Mouse (Mus musculus): ENCODE results near the gene Rnf31. TPM values are rescaled to one million over a fixed set of nuclear protein-coding genes. Genes with fewer than 3 reads are reported as not detected.
A peak's percentile ranks its signal among the peaks of the same experiment; 100 is the strongest.

Rnf31 gene
- polyA plus RNA-seq, 1 experiment from 2014 or later = 17.9 TPM

- no peak within 1 kb of the TSS for H3K4me3 ChIP-seq (replicated peaks)
- peaks cover 70% of the 10 kb centered on the region for H3K36me3 ChIP-seq
- H3K9ac ChIP-seq = no peak within 1 kb of the TSS
- no peak for ATAC-seq (ENCODE audit: insufficient number of reproducible peaks, low FRiP score, low TSS enrichment, low read depth)
- no peaks in the 10 kb centered on the region for H3K9me3 ChIP-seq (replicated peaks)
- no peak within 1 kb of the TSS for H3K4me2 ChIP-seq (replicated peaks)
- no peaks in the 10 kb centered on the region for H3K27me3 ChIP-seq
- 96% methylated on average over 9 of the region's 9 CpGs for WGBS
- no peak within 1 kb of the TSS for H3K27ac ChIP-seq (replicated peaks)
- peaks cover 24% of the 10 kb centered on the region for H3K4me1 ChIP-seq
Measured at GRCm38 (mm10) chr14:55637795-55638194, 46.3 kb downstream of the Rnf31 start, which contains the start of gene Gm49378. TSS of gene Gm49378 (minus strand) at chr14:55637895.

GRCm38 (mm10) chr14:55640816-55641215, 49.3 kb downstream of the Rnf31 start:
- no peak overlapping the region for H3K27ac ChIP-seq (replicated peaks)
- no peak overlapping the region for H3K4me2 ChIP-seq (replicated peaks)
- H3K4me3 ChIP-seq (replicated peaks) = no peak overlapping the region
- no peaks in the 10 kb centered on the region for H3K9me3 ChIP-seq (replicated peaks)
- no peaks in the 10 kb centered on the region for H3K27me3 ChIP-seq
- no peak for ATAC-seq (ENCODE audit: insufficient number of reproducible peaks, low FRiP score, low TSS enrichment, low read depth)
- peaks cover 21% of the 10 kb centered on the region for H3K4me1 ChIP-seq
- H3K36me3 ChIP-seq = peaks cover 55% of the 10 kb centered on the region
- 94% methylated on average over 14 of the region's 14 CpGs for WGBS
- no peak overlapping the region for H3K9ac ChIP-seq

GRCm38 (mm10) chr14:55641291-55641690, 49.8 kb downstream of the Rnf31 start:
- Histone ChIP-seq H3K27me3 (no peaks in the 10 kb centered on the region), H3K9me3 (replicated peaks) (no peaks in the 10 kb centered on the region), H3K4me3 (replicated peaks) (no peak overlapping the region), H3K27ac (replicated peaks) (no peak overlapping the region), H3K4me1 (peaks cover 21% of the 10 kb centered on the region), H3K36me3 (peaks cover 53% of the 10 kb centered on the region), H3K4me2 (replicated peaks) (no peak overlapping the region), H3K9ac (no peak overlapping the region)
- ATAC-seq (ENCODE audit: insufficient number of reproducible peaks, low FRiP score, low TSS enrichment, low read depth) = no peak
- 92% methylated on average over 13 of the region's 13 CpGs for WGBS

GRCm38 (mm10) chr14:55642679-55643059, 51.2 kb downstream of the Rnf31 start:
- H3K27ac ChIP-seq (replicated peaks) = peak overlapping the region; percentile 90
- no peaks in the 10 kb centered on the region for H3K27me3 ChIP-seq
- WGBS = 17% methylated on average over 8 of the region's 8 CpGs
- H3K9me3 ChIP-seq (replicated peaks) = no peaks in the 10 kb centered on the region
- peaks cover 43% of the 10 kb centered on the region for H3K36me3 ChIP-seq
- H3K9ac ChIP-seq = peak overlapping the region; percentile 91
- H3K4me3 ChIP-seq (replicated peaks) = peak overlapping the region; percentile 92
- peaks cover 21% of the 10 kb centered on the region for H3K4me1 ChIP-seq
- ATAC-seq (ENCODE audit: insufficient number of reproducible peaks, low FRiP score, low TSS enrichment, low read depth) = peak; percentile 48
- H3K4me2 ChIP-seq (replicated peaks) = peak overlapping the region; percentile 54

GRCm38 (mm10) chr14:55643060-55643907, 51.8 kb downstream of the Rnf31 start, which contains the start of gene Tm9sf1:
TSS of gene Tm9sf1 (minus strand) at chr14:55643806.
- Histone ChIP-seq H3K9me3 (replicated peaks) (no peaks in the 10 kb centered on the region), H3K27ac (replicated peaks) (peak within 1 kb of the TSS; percentile 90), H3K36me3 (peaks cover 37% of the 10 kb centered on the region), H3K4me1 (peaks cover 21% of the 10 kb centered on the region), H3K9ac (peak within 1 kb of the TSS; percentile 91), H3K4me3 (replicated peaks) (peak within 1 kb of the TSS; percentile 92), H3K27me3 (no peaks in the 10 kb centered on the region), H3K4me2 (replicated peaks) (peak within 1 kb of the TSS; percentile 54)
- peak; percentile 88 for ATAC-seq (ENCODE audit: insufficient number of reproducible peaks, low FRiP score, low TSS enrichment, low read depth)
- WGBS = under 1% methylated on average over 88 of the region's 89 CpGs

GRCm38 (mm10) chr14:55644261-55644888, 52.9 kb downstream of the Rnf31 start:
- WGBS = 14% methylated on average over 17 of the region's 17 CpGs
- H3K27ac ChIP-seq (replicated peaks) = peak overlapping the region; percentile 90

GRCm38 (mm10) chr14:55649884-55650283, 58.4 kb downstream of the Rnf31 start, which contains the start of gene Tssk4:
TSS of gene Tssk4 (plus strand) at chr14:55650184.
- Histone ChIP-seq H3K4me2 (replicated peaks) (no peak within 1 kb of the TSS), H3K4me3 (replicated peaks) (no peak within 1 kb of the TSS), H3K9ac (no peak within 1 kb of the TSS), H3K27ac (replicated peaks) (no peak within 1 kb of the TSS), H3K36me3 (peaks cover 7% of the 10 kb centered on the region; the same call in 1 of the 2 replicates), H3K27me3 (no peaks in the 10 kb centered on the region), H3K4me1 (peaks cover 9% of the 10 kb centered on the region), H3K9me3 (replicated peaks) (no peaks in the 10 kb centered on the region)
- ATAC-seq (ENCODE audit: insufficient number of reproducible peaks, low FRiP score, low TSS enrichment, low read depth) = no peak
- WGBS = 94% methylated on average over 2 of the region's 2 CpGs

More at GRCm38 (mm10) chr14:55644261-55644888, 52.9 kb downstream of the Rnf31 start:
- no peaks in the 10 kb centered on the region for H3K9me3 ChIP-seq (replicated peaks)
- H3K4me1 ChIP-seq = peaks cover 21% of the 10 kb centered on the region
- H3K4me3 ChIP-seq (replicated peaks) = peak overlapping the region; percentile 92
- H3K36me3 ChIP-seq = peaks cover 27% of the 10 kb centered on the region
- H3K4me2 ChIP-seq (replicated peaks) = peak overlapping the region; percentile 54
- no peak for ATAC-seq (ENCODE audit: insufficient number of reproducible peaks, low FRiP score, low TSS enrichment, low read depth)
- no peaks in the 10 kb centered on the region for H3K27me3 ChIP-seq
- peak overlapping the region; percentile 91 for H3K9ac ChIP-seq

GRCm38 (mm10) chr14:55651528-55651927, 60.0 kb downstream of the Rnf31 start:
- H3K36me3 ChIP-seq = 0 out of 2 replicates have a peak, but pooled peaks cover 4% of the 10 kb centered on the region
- H3K4me3 ChIP-seq (replicated peaks) = no peak overlapping the region
- H3K4me1 ChIP-seq = peaks cover 4% of the 10 kb centered on the region; the same call in 1 of the 2 replicates
- no peak overlapping the region for H3K27ac ChIP-seq (replicated peaks)
- ATAC-seq (ENCODE audit: insufficient number of reproducible peaks, low FRiP score, low TSS enrichment, low read depth) = no peak
- 84% methylated on average over 7 of the region's 7 CpGs for WGBS
- H3K9me3 ChIP-seq (replicated peaks) = no peaks in the 10 kb centered on the region
- H3K27me3 ChIP-seq = no peaks in the 10 kb centered on the region
- no peak overlapping the region for H3K4me2 ChIP-seq (replicated peaks)
- no peak overlapping the region for H3K9ac ChIP-seq

Other genes starting within 250 kb of the Rnf31 start
- 81.2 and 83.4 TPM in 2 replicates for gene Dhrs4, start 113.0 kb upstream of the Rnf31 start, polyA plus RNA-seq (2015; fragmentation: Nextera tagmentation; extraction: Ambion mirVana)
- 2.4 and 3.7 TPM in 2 replicates for gene Carmil3, start 101.1 kb upstream of the Rnf31 start, polyA plus RNA-seq (2015; fragmentation: Nextera tagmentation; extraction: Ambion mirVana)
- 1.1 and 1.6 TPM in 2 replicates for gene Cpne6, start 81.3 kb upstream of the Rnf31 start, polyA plus RNA-seq (2015; fragmentation: Nextera tagmentation; extraction: Ambion mirVana)
- gene Nrl, start 66.7 kb upstream of the Rnf31 start, polyA plus RNA-seq (2015; fragmentation: Nextera tagmentation; extraction: Ambion mirVana) = not detected in 2 replicates
- gene Pck2, start 51.4 kb upstream of the Rnf31 start, polyA plus RNA-seq (2015; fragmentation: Nextera tagmentation; extraction: Ambion mirVana) = 38.3 and 48.2 TPM in 2 replicates
- gene Dcaf11, start 31.7 kb upstream of the Rnf31 start, polyA plus RNA-seq (2015; fragmentation: Nextera tagmentation; extraction: Ambion mirVana) = 59.3 and 61.7 TPM in 2 replicates
- 1.6 and 3.0 TPM in 2 replicates for gene A730061H03Rik, start 31.3 kb upstream of the Rnf31 start, polyA plus RNA-seq (2015; fragmentation: Nextera tagmentation; extraction: Ambion mirVana)
- gene Fitm1, start 16.1 kb upstream of the Rnf31 start, polyA plus RNA-seq (2015; fragmentation: Nextera tagmentation; extraction: Ambion mirVana) = 24.8 and 29.7 TPM in 2 replicates
- 129 and 134 TPM in 2 replicates for gene Psme1, start 13.6 kb upstream of the Rnf31 start, polyA plus RNA-seq (2015; fragmentation: Nextera tagmentation; extraction: Ambion mirVana)
- 9.7 and 11.6 TPM in 2 replicates for gene Emc9, start 6.4 kb upstream of the Rnf31 start, polyA plus RNA-seq (2015; fragmentation: Nextera tagmentation; extraction: Ambion mirVana)
- 238 and 259 TPM in 2 replicates for gene Psme2, start 595 bp upstream of the Rnf31 start, polyA plus RNA-seq (2015; fragmentation: Nextera tagmentation; extraction: Ambion mirVana)
- gene Irf9, start 11.9 kb downstream of the Rnf31 start, polyA plus RNA-seq (2015; fragmentation: Nextera tagmentation; extraction: Ambion mirVana) = 12.8 and 17.3 TPM in 2 replicates
- 2.3 and 2.9 TPM in 2 replicates for gene Rec8, start 26.3 kb downstream of the Rnf31 start, polyA plus RNA-seq (2015; fragmentation: Nextera tagmentation; extraction: Ambion mirVana)
- gene Ipo4, start 44.2 kb downstream of the Rnf31 start, polyA plus RNA-seq (2015; fragmentation: Nextera tagmentation; extraction: Ambion mirVana) = 122 and 129 TPM in 2 replicates
- 0.75 and 1.4 TPM in 2 replicates for gene Gm49378, start 46.2 kb downstream of the Rnf31 start, polyA plus RNA-seq (2015; fragmentation: Nextera tagmentation; extraction: Ambion mirVana)
- gene Tm9sf1, start 52.1 kb downstream of the Rnf31 start, polyA plus RNA-seq (2015; fragmentation: Nextera tagmentation; extraction: Ambion mirVana) = 114 and 118 TPM in 2 replicates
- gene Tssk4, start 58.5 kb downstream of the Rnf31 start, polyA plus RNA-seq (2015; fragmentation: Nextera tagmentation; extraction: Ambion mirVana) = 0.61 and 1.2 TPM in 2 replicates
- gene Mdp1, start 68.8 kb downstream of the Rnf31 start, polyA plus RNA-seq (2015; fragmentation: Nextera tagmentation; extraction: Ambion mirVana) = 57.4 and 57.9 TPM in 2 replicates
- 68.1 and 68.6 TPM in 2 replicates for gene Gmpr2, start 80.2 kb downstream of the Rnf31 start, polyA plus RNA-seq (2015; fragmentation: Nextera tagmentation; extraction: Ambion mirVana)
- 548 and 555 TPM in 2 replicates for gene Nedd8, start 80.4 kb downstream of the Rnf31 start, polyA plus RNA-seq (2015; fragmentation: Nextera tagmentation; extraction: Ambion mirVana)
- gene Tinf2, start 90.1 kb downstream of the Rnf31 start, polyA plus RNA-seq (2015; fragmentation: Nextera tagmentation; extraction: Ambion mirVana) = 34.0 and 38.0 TPM in 2 replicates
- gene Tgm1, start 122.2 kb downstream of the Rnf31 start, polyA plus RNA-seq (2015; fragmentation: Nextera tagmentation; extraction: Ambion mirVana) = 27.3 and 28.0 TPM in 2 replicates
- gene Rabggta, start 130.6 kb downstream of the Rnf31 start, polyA plus RNA-seq (2015; fragmentation: Nextera tagmentation; extraction: Ambion mirVana) = 30.3 and 33.8 TPM in 2 replicates
- gene Dhrs1, start 154.0 kb downstream of the Rnf31 start, polyA plus RNA-seq (2015; fragmentation: Nextera tagmentation; extraction: Ambion mirVana) = 87.3 and 90.0 TPM in 2 replicates
- gene Nop9, start 154.0 kb downstream of the Rnf31 start, polyA plus RNA-seq (2015; fragmentation: Nextera tagmentation; extraction: Ambion mirVana) = 37.3 and 39.0 TPM in 2 replicates
- 0.47 and 0.60 TPM in 2 replicates for gene Cideb, start 166.8 kb downstream of the Rnf31 start, polyA plus RNA-seq (2015; fragmentation: Nextera tagmentation; extraction: Ambion mirVana)
- 0.95 and 1.4 TPM in 2 replicates for gene Ltb4r2, start 169.7 kb downstream of the Rnf31 start, polyA plus RNA-seq (2015; fragmentation: Nextera tagmentation; extraction: Ambion mirVana)
- gene Ltb4r1, start 174.3 kb downstream of the Rnf31 start, polyA plus RNA-seq (2015; fragmentation: Nextera tagmentation; extraction: Ambion mirVana) = 1.8 and 2.1 TPM in 2 replicates
- gene Adcy4, start 192.4 kb downstream of the Rnf31 start, polyA plus RNA-seq (2015; fragmentation: Nextera tagmentation; extraction: Ambion mirVana) = 17.4 and 22.2 TPM in 2 replicates
- gene Ripk3, start 197.2 kb downstream of the Rnf31 start, polyA plus RNA-seq (2015; fragmentation: Nextera tagmentation; extraction: Ambion mirVana) = 34.5 and 41.3 TPM in 2 replicates
- gene Nfatc4, start 231.4 kb downstream of the Rnf31 start, polyA plus RNA-seq (2015; fragmentation: Nextera tagmentation; extraction: Ambion mirVana) = 106 and 115 TPM in 2 replicates